Mouse (Mus musculus): ENCODE data around the gene Drd4. TPM values are rescaled to one million over a fixed set of nuclear protein-coding genes. Genes with fewer than 3 reads are reported as not detected.

Drd4 gene
- total and polyA plus RNA-seq, 3 experiments = not detected

GRCm38 (mm10) chr7:141340476-141340875 is 48.7 kb downstream of the Drd4 start:
- Histone ChIP-seq H3K4me3 (replicated peaks in 1 of 3; ENCODE audit: low read depth in 2 of 3, low read length in 2 of 3, poor library complexity in 1 of 3) (no peak overlapping the region), H3K4me2 (ENCODE audit: insufficient read depth, low read depth, poor library complexity, severe bottlenecking) (no peak overlapping the region), H3K36me3 (replicated peaks in 1 of 2; ENCODE audit: control insufficient read depth in 1 of 2, insufficient read depth in 1 of 2, low read length in 1 of 2) (peaks cover 0 to 8% of the 10 kb centered on the region in 2 experiments), H3K27me3 (replicated peaks) (peaks cover 3% of the 10 kb centered on the region), H3K79me2 (replicated peaks; ENCODE audit: control insufficient read depth, extremely low read depth, insufficient read depth, poor library complexity, severe bottlenecking) (no peaks in the 10 kb centered on the region), H3K4me1 (ENCODE audit: control insufficient read depth in 1 of 2, insufficient read depth in 2 of 2) (peaks cover 0 to 3% of the 10 kb centered on the region in 2 experiments; a peak in 1 of 4 replicates), H3K27ac (ENCODE audit: insufficient read depth, low read depth) (no peak overlapping the region), H3K9me3 (replicated peaks; ENCODE audit: low read length) (no peaks in the 10 kb centered on the region), H3K9ac (ENCODE audit: insufficient read depth, low read depth) (no peak overlapping the region)
- no peak for TF ChIP-seq ETS1 (conservative IDR thresholded peaks at IDR 0.05; ENCODE audit: low read depth, low read length)
- no peak for TF ChIP-seq RCOR1 (conservative IDR thresholded peaks at IDR 0.05; ENCODE audit: low read depth, low read length)
- no peak for TF ChIP-seq MAX (IDR thresholded peaks at IDR 0.05; ENCODE audit: low read length)
- no peak for TF ChIP-seq JUN (IDR thresholded peaks at IDR 0.05; ENCODE audit: insufficient read depth, low read depth, low read length)
- TF ChIP-seq SIN3A (IDR thresholded peaks at IDR 0.05; ENCODE audit: low read length) = no peak
- no peak for TF ChIP-seq POLR2AphosphoS2 (IDR thresholded peaks at IDR 0.05; ENCODE audit: low read depth, low read length)
- no peak for TF ChIP-seq RAD21 (IDR thresholded peaks at IDR 0.05; ENCODE audit: low read depth, low read length)
- dilution Hi-C loops (cut with MboI; ENCODE audit: extremely low pct_ligation_motif_present, extremely low pct_unique_long_range_greater_than_20kb, low sequenced_read_pairs) (no loop called here), in situ Hi-C loops (cut with MboI; ENCODE audit: low pct_ligation_motif_present, low pct_unique_long_range_greater_than_20kb, low sequenced_read_pairs) (no loop called here)
- no peak for DNase-seq (ENCODE audit: extremely low read depth)

- in situ Hi-C loops (cut with MboI; ENCODE audit: low pct_ligation_motif_present, low pct_unique_long_range_greater_than_20kb, low sequenced_read_pairs) = no loop called here
Observed at GRCm38 (mm10) chr7:141341689-141342226, 50.0 kb downstream of the Drd4 start.

GRCm38 (mm10) chr7:141343230-141343629 is 51.4 kb downstream of the Drd4 start:
- no peak overlapping the region for H3K27ac ChIP-seq (ENCODE audit: insufficient read depth, low read depth)
- DNase-seq (ENCODE audit: extremely low read depth) = no peak
- TF ChIP-seq SIN3A (IDR thresholded peaks at IDR 0.05; ENCODE audit: low read length) (no peak), ZKSCAN1 (IDR thresholded peaks at IDR 0.05; ENCODE audit: borderline replicate concordance, low read depth, low read length) (no peak), MXI1 (IDR thresholded peaks at IDR 0.05; ENCODE audit: low read depth, low read length) (no peak), NRF1 (IDR thresholded peaks at IDR 0.05; ENCODE audit: low read depth, low read length) (no peak), MEF2A (IDR thresholded peaks at IDR 0.05; ENCODE audit: borderline replicate concordance, low read depth, low read length) (no peak), USF1 (IDR thresholded peaks at IDR 0.05; ENCODE audit: low read depth, low read length) (no peak), MAFK (IDR thresholded peaks at IDR 0.05; ENCODE audit: insufficient replicate concordance, low read length) (no peak)
- peaks cover 3% of the 10 kb centered on the region for H3K27me3 ChIP-seq (replicated peaks)
- no peaks in the 10 kb centered on the region for H3K9me3 ChIP-seq (replicated peaks; ENCODE audit: low read length)
- H3K9ac ChIP-seq (ENCODE audit: insufficient read depth, low read depth) = no peak overlapping the region
- H3K4me1 ChIP-seq (ENCODE audit: control insufficient read depth in 1 of 2, insufficient read depth in 2 of 2) = peaks cover 0 to 5% of the 10 kb centered on the region in 2 experiments; a peak in 1 of 4 replicates
- H3K79me2 ChIP-seq (replicated peaks; ENCODE audit: control insufficient read depth, extremely low read depth, insufficient read depth, poor library complexity, severe bottlenecking) = no peaks in the 10 kb centered on the region
- dilution Hi-C loops (cut with MboI; ENCODE audit: extremely low pct_ligation_motif_present, extremely low pct_unique_long_range_greater_than_20kb, low sequenced_read_pairs) (no loop called here), in situ Hi-C loops (cut with MboI; ENCODE audit: low pct_ligation_motif_present, low pct_unique_long_range_greater_than_20kb, low sequenced_read_pairs) (no loop called here)
- H3K4me2 ChIP-seq (ENCODE audit: insufficient read depth, low read depth, poor library complexity, severe bottlenecking) = no peak overlapping the region
- no peaks in the 10 kb centered on the region for H3K36me3 ChIP-seq (replicated peaks in 1 of 2; ENCODE audit: control insufficient read depth in 1 of 2, insufficient read depth in 1 of 2, low read length in 1 of 2)
- H3K4me3 ChIP-seq (replicated peaks in 1 of 3; ENCODE audit: low read depth in 2 of 3, low read length in 2 of 3, poor library complexity in 1 of 3) = no peak overlapping the region

More at GRCm38 (mm10) chr7:141341689-141342226, 50.0 kb downstream of the Drd4 start:
- H3K27me3 ChIP-seq (replicated peaks) = peaks cover 3% of the 10 kb centered on the region
- DNase-seq (ENCODE audit: extremely low read depth) = no peak
- H3K79me2 ChIP-seq (replicated peaks; ENCODE audit: control insufficient read depth, extremely low read depth, insufficient read depth, poor library complexity, severe bottlenecking) = no peaks in the 10 kb centered on the region
- H3K4me3 ChIP-seq (replicated peaks in 1 of 3; ENCODE audit: low read depth in 2 of 3, low read length in 2 of 3, poor library complexity in 1 of 3) = no peak overlapping the region
- H3K27ac ChIP-seq (ENCODE audit: insufficient read depth, low read depth) = no peak overlapping the region
- dilution Hi-C loops (cut with MboI; ENCODE audit: extremely low pct_ligation_motif_present, extremely low pct_unique_long_range_greater_than_20kb, low sequenced_read_pairs) = no loop called here
- no peaks in the 10 kb centered on the region for H3K9me3 ChIP-seq (replicated peaks; ENCODE audit: low read length)
- H3K36me3 ChIP-seq (replicated peaks in 1 of 2; ENCODE audit: control insufficient read depth in 1 of 2, insufficient read depth in 1 of 2, low read length in 1 of 2) = no peaks in the 10 kb centered on the region
- no peak overlapping the region for H3K4me2 ChIP-seq (ENCODE audit: insufficient read depth, low read depth, poor library complexity, severe bottlenecking)
- H3K9ac ChIP-seq (ENCODE audit: insufficient read depth, low read depth) = no peak overlapping the region
- TF ChIP-seq IRF4 (IDR thresholded peaks at IDR 0.05; ENCODE audit: low read depth, low read length) (no peak), PAX5 (IDR thresholded peaks at IDR 0.05; ENCODE audit: low read length) (no peak), KAT2A (IDR thresholded peaks at IDR 0.05; ENCODE audit: insufficient replicate concordance, low read length) (no peak), ZKSCAN1 (IDR thresholded peaks at IDR 0.05; ENCODE audit: borderline replicate concordance, low read depth, low read length) (no peak), NELFE (IDR thresholded peaks at IDR 0.05; ENCODE audit: low read depth, low read length) (no peak), MAFK (IDR thresholded peaks at IDR 0.05; ENCODE audit: insufficient replicate concordance, low read length) (no peak), TBP (conservative IDR thresholded peaks at IDR 0.05; ENCODE audit: low read depth, low read length) (no peak), USF1 (IDR thresholded peaks at IDR 0.05; ENCODE audit: low read depth, low read length) (no peak), UBTF (IDR thresholded peaks at IDR 0.05; ENCODE audit: low read depth, low read length) (no peak), CHD1 (IDR thresholded peaks at IDR 0.05; ENCODE audit: low read depth, low read length) (no peak), SMC3 (IDR thresholded peaks at IDR 0.05; ENCODE audit: low read depth, low read length) (no peak)
- peaks cover 0 to 5% of the 10 kb centered on the region in 2 experiments; a peak in 1 of 4 replicates for H3K4me1 ChIP-seq (ENCODE audit: control insufficient read depth in 1 of 2, insufficient read depth in 2 of 2)
